Mouse (Mus musculus) mesoderm, embryonic 11.5 days (tissue): Measurements from ENCODE around the gene Gm4131.
A peak's percentile ranks its signal among the peaks of the same experiment; 100 is the strongest.

Experiments used
- DNase-seq: peaks from one replicate; pipeline ENCODE4 v3.0.0-alpha.2; 2012; ENCODE audit warnings: low read depth, low spot score

Gm4131 gene

GRCm38 (mm10) chr14:62457420-62458181 is 109.1 kb downstream of the Gm4131 start:
- peak; percentile 89 for DNase-seq

- no peak for DNase-seq
These were observed 110.4 kb downstream of the Gm4131 start, which contains the start of gene Gucy1b2 for GRCm38 (mm10) chr14:62456239-62456747. Gene Gucy1b2 (minus strand): TSS chr14:62456289.

GRCm38 (mm10) chr14:62455570-62455879 is 111.2 kb downstream of the Gm4131 start:
- no peak for DNase-seq

- no peak for DNase-seq
These were observed 111.8 kb downstream of the Gm4131 start for GRCm38 (mm10) chr14:62454760-62455569.

- DNase-seq, result no peak
These were observed 112.6 kb downstream of the Gm4131 start for GRCm38 (mm10) chr14:62454136-62454535.

GRCm38 (mm10) chr14:62453276-62453675 is 113.4 kb downstream of the Gm4131 start:
- no peak for DNase-seq

- no peak for DNase-seq
These were observed 116.0 kb downstream of the Gm4131 start for GRCm38 (mm10) chr14:62450706-62451105.

GRCm38 (mm10) chr14:62447214-62447548 is 119.5 kb downstream of the Gm4131 start:
- DNase-seq, result no peak

- peak; percentile 77 for DNase-seq
These were observed 120.1 kb downstream of the Gm4131 start for GRCm38 (mm10) chr14:62446385-62447213.

- peak; percentile 42 for DNase-seq
These were observed 122.8 kb downstream of the Gm4131 start for GRCm38 (mm10) chr14:62443840-62444430.

- DNase-seq, result no peak
These were observed 123.8 kb downstream of the Gm4131 start for GRCm38 (mm10) chr14:62442971-62443370.

GRCm38 (mm10) chr14:62440036-62440435 is 126.7 kb downstream of the Gm4131 start:
- DNase-seq, result no peak

- no peak for DNase-seq
These were observed 128.5 kb downstream of the Gm4131 start for GRCm38 (mm10) chr14:62438236-62438635.

- no peak for DNase-seq
These were observed 128.9 kb downstream of the Gm4131 start for GRCm38 (mm10) chr14:62437806-62438205.

GRCm38 (mm10) chr14:62425277-62425691 is 141.4 kb downstream of the Gm4131 start:
- no peak for DNase-seq

GRCm38 (mm10) chr14:62422265-62422664 is 144.5 kb downstream of the Gm4131 start:
- DNase-seq, result no peak

GRCm38 (mm10) chr14:62417501-62417900 is 149.2 kb downstream of the Gm4131 start:
- no peak for DNase-seq

GRCm38 (mm10) chr14:62416742-62417134 is 150.0 kb downstream of the Gm4131 start:
- DNase-seq, result no peak

GRCm38 (mm10) chr14:62416007-62416741 is 150.5 kb downstream of the Gm4131 start:
- no peak for DNase-seq
